Mouse (Mus musculus): ENCODE results near the gene Gm28230. TPM values are rescaled to one million over a fixed set of nuclear protein-coding genes. Genes with fewer than 3 reads are reported as not detected.

The Gm28230 gene
- polyA plus RNA-seq, 1 experiment from 2014 or later = not detected

DNA sequence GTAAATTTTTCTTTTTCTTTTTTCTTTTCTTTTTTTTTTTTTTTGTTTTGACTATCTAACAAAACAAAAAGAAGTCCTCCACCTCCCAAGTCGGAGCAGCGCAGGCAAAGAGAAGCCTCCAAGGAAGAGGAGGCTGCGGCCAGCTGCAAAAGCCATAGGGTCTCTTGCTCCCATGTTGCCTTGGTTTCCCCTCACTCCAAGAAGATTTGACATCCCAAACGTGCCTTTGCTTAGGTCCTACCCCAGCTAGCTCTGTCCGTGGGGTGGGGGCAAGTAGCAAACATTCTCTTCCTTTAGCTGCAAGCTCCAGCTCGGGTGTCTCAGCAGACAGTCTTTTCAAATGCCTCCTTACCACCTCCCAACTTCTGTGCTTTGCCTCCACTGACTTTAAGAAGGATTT, 7.2 kb downstream of the Gm28230 start:
- no peaks in the 10 kb centered on the region for H3K36me3 ChIP-seq
- H3K27me3 ChIP-seq = peaks cover 99% of the 10 kb centered on the region
- H3K4me2 ChIP-seq (replicated peaks) = no peak overlapping the region
- peaks cover 8% of the 10 kb centered on the region for H3K4me1 ChIP-seq
- no peak overlapping the region for H3K4me3 ChIP-seq
- no peak overlapping the region for H3K27ac ChIP-seq (replicated peaks)
- no peak overlapping the region for H3K9ac ChIP-seq (replicated peaks)
- no peaks in the 10 kb centered on the region for H3K9me3 ChIP-seq
- ATAC-seq (ENCODE audit: low FRiP score, low read depth) = no peak
- WGBS = 0% methylated on average over 6 of the region's 6 CpGs

DNA sequence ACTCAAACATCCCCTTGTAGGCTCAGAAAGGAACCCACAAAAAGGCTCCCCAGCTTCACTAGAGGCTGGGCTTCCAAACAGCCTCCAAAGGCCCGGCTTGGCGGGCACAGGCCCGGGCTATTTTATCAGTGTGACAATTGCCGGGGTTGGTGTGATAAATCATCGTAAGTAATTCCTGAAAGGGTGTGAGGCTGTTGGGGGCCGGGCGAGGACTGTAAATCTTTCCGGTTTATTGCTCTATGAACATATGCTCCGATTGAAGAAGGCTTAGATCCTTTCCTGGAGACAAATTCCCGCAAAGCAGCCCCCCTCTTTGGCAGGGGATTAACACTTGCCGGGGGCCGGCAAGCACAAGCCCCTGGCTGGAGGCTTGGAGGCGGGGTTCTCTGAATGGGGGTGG, 7.9 kb downstream of the Gm28230 start:
- no peak overlapping the region for H3K9ac ChIP-seq (replicated peaks)
- H3K9me3 ChIP-seq = no peaks in the 10 kb centered on the region
- H3K4me3 ChIP-seq = no peak overlapping the region
- no peaks in the 10 kb centered on the region for H3K36me3 ChIP-seq
- H3K4me2 ChIP-seq (replicated peaks) = no peak overlapping the region
- no peak overlapping the region for H3K27ac ChIP-seq (replicated peaks)
- WGBS = under 1% methylated on average over 13 of the region's 13 CpGs
- ATAC-seq (ENCODE audit: low FRiP score, low read depth) = no peak
- peaks cover 8% of the 10 kb centered on the region for H3K4me1 ChIP-seq
- H3K27me3 ChIP-seq = peaks cover 99% of the 10 kb centered on the region

DNA sequence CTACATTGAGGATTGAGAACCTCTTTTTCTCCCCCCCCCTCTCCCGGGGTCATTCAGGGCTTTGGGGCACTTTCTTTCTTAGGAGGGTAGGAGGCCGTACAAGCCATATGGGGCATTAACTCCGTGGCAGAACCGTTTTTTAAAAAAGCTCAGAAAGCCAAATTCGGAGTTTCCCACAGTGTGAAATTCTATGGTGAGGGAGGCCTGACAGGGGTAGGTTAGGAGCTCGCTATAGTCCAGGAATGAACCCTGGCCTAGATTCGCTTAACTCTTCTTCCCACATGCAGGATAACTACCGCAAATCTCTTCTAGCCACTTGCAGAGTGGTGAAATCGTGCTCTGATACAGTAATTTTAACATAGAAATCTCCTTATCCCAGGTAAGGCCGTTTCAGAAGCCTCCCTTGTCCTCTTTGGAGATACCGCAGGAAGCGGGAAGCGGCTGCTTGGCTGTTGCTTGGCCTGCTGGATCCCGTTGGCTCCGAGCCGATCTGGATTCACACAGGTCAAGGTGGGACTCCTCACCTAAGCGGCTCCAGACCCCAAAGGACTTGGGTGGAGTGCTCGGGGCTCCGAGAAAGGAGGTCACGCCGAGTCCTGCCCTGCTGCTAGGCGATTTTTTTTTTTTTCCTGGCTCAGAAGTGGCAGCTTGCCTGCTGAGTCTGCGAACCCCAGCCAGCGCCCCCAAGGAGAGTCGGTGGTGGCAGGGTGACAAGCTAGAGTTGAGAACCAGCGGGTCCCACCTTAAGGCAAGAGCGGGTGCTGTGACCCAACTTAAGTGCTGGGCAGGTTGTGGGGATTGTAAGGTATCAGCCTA, 8.7 kb downstream of the Gm28230 start:
- Histone ChIP-seq H3K4me1 (peaks cover 8% of the 10 kb centered on the region), H3K36me3 (no peaks in the 10 kb centered on the region), H3K4me2 (replicated peaks) (no peak overlapping the region), H3K27ac (replicated peaks) (no peak overlapping the region), H3K9me3 (no peaks in the 10 kb centered on the region), H3K9ac (replicated peaks) (no peak overlapping the region), H3K4me3 (no peak overlapping the region), H3K27me3 (peaks cover 100% of the 10 kb centered on the region)
- no peak for ATAC-seq (ENCODE audit: low FRiP score, low read depth)
- under 1% methylated on average over 27 of the region's 27 CpGs for WGBS

DNA sequence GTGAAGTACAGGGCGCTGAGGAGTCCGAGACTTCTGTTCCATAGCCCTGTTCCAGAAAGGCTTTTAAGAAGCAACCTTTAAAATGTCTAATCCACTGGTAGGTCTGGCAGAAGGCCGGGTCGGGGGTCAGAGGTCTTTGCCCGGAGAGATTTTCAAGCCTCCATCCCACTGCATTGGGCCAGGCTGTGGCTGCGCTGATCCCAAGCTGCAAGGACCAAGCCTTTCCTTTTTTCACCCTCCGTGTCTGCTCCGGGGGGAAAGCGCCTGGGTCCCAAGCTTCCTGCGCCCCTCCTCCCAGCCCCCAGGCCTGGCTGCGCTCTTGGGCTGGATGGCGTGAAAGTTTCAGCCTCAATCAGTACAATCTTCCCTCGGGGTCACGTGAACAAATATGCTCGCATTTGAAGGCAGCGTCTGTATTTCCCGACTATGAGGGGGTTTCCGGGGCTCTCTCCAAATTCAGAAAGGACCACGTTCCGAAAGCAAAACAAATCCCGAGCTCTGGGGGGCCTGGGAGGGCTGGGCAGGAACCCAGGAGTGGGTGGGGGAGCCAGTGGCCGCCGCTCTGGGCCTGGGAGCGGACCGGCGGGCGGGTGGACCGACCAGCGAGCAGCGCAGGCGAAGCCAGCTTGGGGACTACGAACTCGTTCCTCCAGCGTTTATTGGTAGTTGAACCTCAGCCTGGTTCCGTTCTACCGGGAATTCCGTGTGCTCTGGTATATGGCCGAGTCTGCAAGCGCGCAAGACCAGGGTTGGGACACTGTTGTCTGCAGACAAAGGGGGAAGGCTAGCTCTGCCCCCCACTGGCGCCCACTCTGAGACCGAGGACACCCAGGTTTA, 9.5 kb downstream of the Gm28230 start:
- Histone ChIP-seq H3K27me3 (peaks cover 100% of the 10 kb centered on the region), H3K4me3 (0 out of 2 replicates have a peak overlapping the region, but pooled peaks have one; percentile 13), H3K9me3 (no peaks in the 10 kb centered on the region), H3K27ac (replicated peaks) (no peak overlapping the region), H3K36me3 (no peaks in the 10 kb centered on the region), H3K4me1 (peaks cover 8% of the 10 kb centered on the region), H3K9ac (replicated peaks) (no peak overlapping the region), H3K4me2 (replicated peaks) (0 out of 2 replicates have a peak overlapping the region, but pooled peaks have one; percentile 17)
- under 1% methylated on average over 39 of the region's 42 CpGs for WGBS
- ATAC-seq (ENCODE audit: low FRiP score, low read depth) = no peak

DNA sequence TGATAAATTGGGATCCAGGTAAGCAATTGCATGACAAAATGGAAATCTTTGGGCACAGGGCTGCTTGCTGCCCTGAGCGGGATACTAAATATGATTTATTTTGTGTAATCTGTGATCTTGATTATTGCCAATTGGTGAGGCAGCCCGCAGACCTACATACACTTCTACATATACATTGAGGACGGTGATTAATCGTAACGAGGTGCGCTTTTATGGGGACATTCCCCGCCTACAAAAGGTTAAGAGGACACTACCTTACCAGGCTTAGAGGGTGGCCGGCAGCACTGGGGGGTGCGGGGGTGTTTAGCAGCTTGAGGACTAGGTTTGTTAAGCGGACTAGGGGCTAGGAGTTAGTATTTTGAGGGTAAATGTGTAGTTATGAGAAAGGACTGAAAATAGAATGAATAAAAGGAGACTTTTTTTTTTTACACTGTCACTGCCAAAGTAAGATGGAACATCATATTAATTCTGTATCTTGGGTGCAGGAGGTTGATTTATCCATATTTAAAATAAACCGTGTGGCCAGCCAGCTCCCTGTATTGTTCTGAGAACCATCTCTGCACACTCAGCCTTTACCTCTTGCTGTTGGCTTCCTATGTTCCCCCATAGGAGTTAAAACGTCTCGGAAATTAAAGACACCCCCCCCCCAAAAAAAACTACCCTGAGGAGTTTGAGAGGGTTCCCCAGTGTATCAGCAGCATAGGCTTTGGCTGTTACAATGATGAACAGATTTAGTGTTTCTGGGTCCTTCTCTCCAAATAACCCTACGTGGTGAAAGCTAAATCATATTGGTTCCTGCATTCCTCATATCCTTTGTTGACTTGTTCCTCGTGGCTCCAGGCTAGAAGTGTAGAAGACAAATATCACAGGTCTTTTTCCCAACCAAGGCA, 10.4 kb downstream of the Gm28230 start:
- Histone ChIP-seq H3K9me3 (no peaks in the 10 kb centered on the region), H3K4me1 (peaks cover 8% of the 10 kb centered on the region), H3K9ac (replicated peaks) (no peak overlapping the region), H3K27ac (replicated peaks) (no peak overlapping the region), H3K4me2 (replicated peaks) (no peak overlapping the region), H3K27me3 (peaks cover 100% of the 10 kb centered on the region), H3K4me3 (no peak overlapping the region), H3K36me3 (no peaks in the 10 kb centered on the region)
- ATAC-seq (ENCODE audit: low FRiP score, low read depth) = no peak
- 1% methylated on average over 15 of the region's 15 CpGs for WGBS

DNA sequence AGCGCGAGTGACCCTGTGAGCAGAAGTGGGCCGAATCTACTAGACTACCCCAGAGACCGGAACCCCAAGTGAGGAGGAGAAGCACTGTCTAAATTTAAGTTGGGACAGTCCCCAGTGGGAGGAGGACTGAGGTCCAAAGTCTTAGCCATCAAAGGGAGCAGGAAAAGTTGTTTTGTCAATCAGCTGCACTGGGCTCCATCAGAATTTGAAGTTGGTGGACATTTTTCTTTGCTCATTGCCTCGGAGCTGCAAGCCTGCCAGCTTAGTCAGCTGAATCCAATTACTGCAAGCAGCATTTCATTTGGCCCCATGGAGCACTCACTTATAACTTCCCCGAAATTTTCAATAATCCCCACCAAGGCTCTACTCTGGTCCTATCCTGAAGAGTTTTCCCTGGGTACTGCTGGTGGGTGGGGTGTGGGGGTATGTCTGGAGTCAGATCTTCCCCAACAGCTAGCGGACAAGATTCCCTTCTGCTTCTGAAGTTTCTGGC, 11.1 kb downstream of the Gm28230 start:
- H3K4me3 ChIP-seq = no peak overlapping the region
- no peak overlapping the region for H3K9ac ChIP-seq (replicated peaks)
- peaks cover 6% of the 10 kb centered on the region for H3K4me1 ChIP-seq
- H3K4me2 ChIP-seq (replicated peaks) = no peak overlapping the region
- H3K9me3 ChIP-seq = no peaks in the 10 kb centered on the region
- no peaks in the 10 kb centered on the region for H3K36me3 ChIP-seq
- WGBS = 4% methylated on average over 7 of the region's 7 CpGs
- no peak for ATAC-seq (ENCODE audit: low FRiP score, low read depth)
- no peak overlapping the region for H3K27ac ChIP-seq (replicated peaks)
- H3K27me3 ChIP-seq = peaks cover 99% of the 10 kb centered on the region

DNA sequence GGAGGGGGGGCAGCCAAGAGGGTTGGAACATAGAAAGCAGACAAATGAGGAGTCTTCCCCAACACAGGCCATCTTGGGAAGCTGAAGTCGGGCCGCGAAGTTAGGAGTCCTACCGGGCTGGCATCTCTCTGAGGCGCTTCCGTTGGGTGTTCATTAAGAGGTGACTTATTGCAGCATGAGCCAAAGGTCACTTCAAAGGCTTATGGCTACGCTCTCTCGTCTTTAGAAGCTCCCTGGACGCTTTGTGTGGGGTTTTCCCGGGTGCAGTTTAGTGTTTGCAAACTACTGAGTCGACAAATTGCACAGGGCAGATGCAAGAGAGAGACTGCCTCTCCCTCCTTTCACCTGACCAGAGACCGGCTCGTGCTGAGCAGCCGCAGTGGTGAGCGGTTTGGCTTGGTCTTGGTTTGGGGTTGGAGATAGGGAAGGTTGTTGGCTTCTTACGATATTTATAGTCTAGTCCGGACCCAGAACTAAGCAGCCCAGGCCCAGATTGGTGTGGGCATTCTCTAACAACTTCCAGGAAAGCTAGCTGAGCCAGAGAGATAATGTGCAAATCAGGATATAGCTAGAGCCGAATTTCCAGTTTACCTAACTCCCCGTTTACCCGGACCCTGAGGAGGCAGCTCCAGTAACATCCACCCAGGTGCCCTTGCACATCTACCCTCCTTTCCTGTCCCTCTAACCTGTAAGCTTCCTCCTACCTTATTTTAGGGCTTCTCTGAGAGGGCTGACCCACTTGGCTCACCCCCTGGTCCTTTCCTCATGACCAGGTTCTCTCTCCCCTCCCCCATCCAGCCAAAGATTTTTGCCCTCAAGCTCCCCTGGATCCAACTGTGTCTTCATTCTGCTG, 12.3 kb downstream of the Gm28230 start:
- no peak overlapping the region for H3K27ac ChIP-seq (replicated peaks)
- no peak overlapping the region for H3K9ac ChIP-seq (replicated peaks)
- peaks cover 97% of the 10 kb centered on the region for H3K27me3 ChIP-seq
- no peak for ATAC-seq (ENCODE audit: low FRiP score, low read depth)
- no peaks in the 10 kb centered on the region for H3K36me3 ChIP-seq
- no peaks in the 10 kb centered on the region for H3K9me3 ChIP-seq
- peaks cover 4% of the 10 kb centered on the region; the same call in 1 of the 2 replicates for H3K4me1 ChIP-seq
- H3K4me2 ChIP-seq (replicated peaks) = no peak overlapping the region
- H3K4me3 ChIP-seq = no peak overlapping the region
- WGBS = 2% methylated on average over 20 of the region's 20 CpGs

DNA sequence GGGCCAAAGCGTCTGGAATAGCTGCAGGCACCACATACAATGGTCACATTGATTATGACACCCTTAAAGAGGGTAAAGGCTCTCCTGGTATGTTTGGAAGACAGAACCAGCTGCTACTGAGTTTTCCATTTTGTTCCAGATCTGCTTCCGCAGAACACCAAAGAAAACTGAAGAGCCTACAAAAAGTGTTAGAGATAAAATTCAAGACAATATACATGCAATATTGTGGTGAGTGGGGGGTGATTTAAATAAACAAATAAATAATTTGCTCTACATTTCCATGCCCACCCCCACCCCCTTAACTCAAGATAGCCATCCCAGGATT, 12.9 kb downstream of the Gm28230 start:
- Histone ChIP-seq H3K4me3 (no peak overlapping the region), H3K4me2 (replicated peaks) (no peak overlapping the region), H3K27ac (replicated peaks) (no peak overlapping the region), H3K9ac (replicated peaks) (no peak overlapping the region), H3K4me1 (peaks cover 4% of the 10 kb centered on the region; the same call in 1 of the 2 replicates), H3K9me3 (no peaks in the 10 kb centered on the region), H3K27me3 (peaks cover 97% of the 10 kb centered on the region), H3K36me3 (no peaks in the 10 kb centered on the region)
- ATAC-seq (ENCODE audit: low FRiP score, low read depth) = no peak
- 6% methylated on average over 2 of the region's 2 CpGs for WGBS

DNA sequence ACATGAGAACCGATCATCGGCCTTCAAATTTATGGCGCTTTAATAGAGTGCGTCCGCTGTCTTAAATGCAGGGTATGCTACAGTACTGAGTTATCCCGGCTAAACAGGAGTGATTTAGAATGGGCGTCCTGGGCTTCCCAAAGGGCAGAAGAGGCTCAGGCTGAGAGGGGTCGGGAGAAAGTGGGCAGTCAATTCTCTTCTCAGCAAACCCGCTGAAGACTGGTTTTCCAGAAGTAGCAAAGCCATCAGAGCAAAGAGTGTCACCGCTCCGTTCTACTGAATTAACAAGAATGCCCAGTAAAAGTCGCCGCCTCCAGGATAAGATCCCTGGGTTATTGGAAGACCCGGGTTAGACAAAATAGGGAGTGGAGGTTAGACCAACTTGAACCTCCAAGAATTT, 13.3 kb downstream of the Gm28230 start:
- no peaks in the 10 kb centered on the region for H3K36me3 ChIP-seq
- H3K4me2 ChIP-seq (replicated peaks) = no peak overlapping the region
- no peak for ATAC-seq (ENCODE audit: low FRiP score, low read depth)
- WGBS = 4% methylated on average over 14 of the region's 14 CpGs
- no peak overlapping the region for H3K27ac ChIP-seq (replicated peaks)
- H3K9me3 ChIP-seq = no peaks in the 10 kb centered on the region
- no peak overlapping the region for H3K4me3 ChIP-seq
- H3K27me3 ChIP-seq = peaks cover 97% of the 10 kb centered on the region
- no peak overlapping the region for H3K9ac ChIP-seq (replicated peaks)
- peaks cover 4% of the 10 kb centered on the region; the same call in 1 of the 2 replicates for H3K4me1 ChIP-seq

DNA sequence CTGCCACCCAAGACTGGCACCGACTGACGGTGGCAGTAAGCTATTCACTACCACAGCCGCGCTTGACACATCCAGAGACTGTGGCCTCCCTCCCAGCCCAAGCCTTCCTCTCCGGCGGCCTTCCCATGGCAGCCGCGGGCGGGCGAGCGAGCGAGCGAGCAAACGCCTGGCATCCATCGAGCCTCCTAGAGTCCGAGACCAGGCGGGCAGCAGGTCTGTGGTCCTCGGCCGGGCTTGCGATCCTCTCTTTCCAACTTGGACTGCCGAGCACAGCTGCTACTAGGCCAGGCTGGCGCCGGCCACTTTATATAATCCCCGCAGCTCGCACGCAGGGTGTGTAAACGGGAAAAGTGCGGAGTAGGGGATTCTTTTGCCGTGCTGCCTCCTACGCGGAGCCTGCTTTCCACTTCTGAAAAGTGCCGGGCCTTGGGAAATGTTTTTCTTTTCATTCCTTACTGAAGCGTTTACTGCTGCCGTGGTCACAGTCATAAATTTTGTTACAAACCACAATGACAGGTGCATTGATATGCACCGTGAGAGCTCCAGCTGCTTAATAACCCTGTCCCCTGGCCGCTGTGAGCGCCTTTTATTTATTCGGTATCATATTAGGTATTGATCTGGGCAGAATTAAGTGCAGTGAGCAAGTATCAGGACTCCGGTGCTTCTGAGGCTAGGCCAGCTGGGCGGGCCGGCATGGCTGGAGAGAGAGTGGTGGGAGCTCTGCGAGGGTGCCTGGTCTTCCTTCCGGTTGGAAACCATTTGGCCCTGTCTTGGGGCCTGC, 14.0 kb downstream of the Gm28230 start:
- peaks cover 97% of the 10 kb centered on the region for H3K27me3 ChIP-seq
- no peak overlapping the region for H3K4me3 ChIP-seq
- no peak overlapping the region for H3K27ac ChIP-seq (replicated peaks)
- H3K4me1 ChIP-seq = peaks cover 4% of the 10 kb centered on the region; the same call in 1 of the 2 replicates
- no peaks in the 10 kb centered on the region for H3K36me3 ChIP-seq
- no peak for ATAC-seq (ENCODE audit: low FRiP score, low read depth)
- no peak overlapping the region for H3K4me2 ChIP-seq (replicated peaks)
- no peak overlapping the region for H3K9ac ChIP-seq (replicated peaks)
- under 1% methylated on average over 43 of the region's 43 CpGs for WGBS
- H3K9me3 ChIP-seq = no peaks in the 10 kb centered on the region

All from midbrain, embryonic 12.5 days (tissue).